Mouse (Mus musculus) hindbrain, embryonic 14.5 days (tissue): ENCODE measurements around the gene Mybph. TPM values are rescaled to one million over a fixed set of nuclear protein-coding genes. Genes with fewer than 3 reads are reported as not detected.

Experiments used
- ATAC-seq: fragments of 200-750 bp; cut with Nextera tagmentation; 2 replicates; pipeline ENCODE4 v1.8.0; 2017; ENCODE audit warnings: moderate number of reproducible peaks, mild to moderate bottlenecking, moderate TSS enrichment, moderate library complexity; ENCODE audit not compliant: low FRiP score
- DNase-seq: peaks from one replicate; pipeline ENCODE4 v3.0.0-alpha.2; 2015; ENCODE audit warnings: low spot score
- H3K27ac ChIP-seq: fragments of 300-500 bp; sonication (generic); 2 replicates; pipeline ENCODE4 v1.5.1; 2014; ENCODE audit warnings: mild to moderate bottlenecking, moderate library complexity
- H3K27me3 ChIP-seq: fragments of 300-500 bp; sonication (generic); 2 replicates; pipeline ENCODE4 v1.6.1; 2014; ENCODE audit warnings: mild to moderate bottlenecking, low read length, mixed read lengths; ENCODE audit not compliant: control insufficient read depth, insufficient read depth
- H3K36me3 ChIP-seq: fragments of 300-500 bp; sonication (generic); replicated peaks from 2 replicates; pipeline ENCODE4 v1.6.1; 2014; ENCODE audit not compliant: control insufficient read depth, insufficient read depth
- H3K4me1 ChIP-seq: fragments of 300-500 bp; sonication (generic); replicated peaks from 2 replicates; pipeline ENCODE4 v1.6.1; 2014; ENCODE audit warnings: antibody characterized with exemption, low read length, mixed read lengths; ENCODE audit not compliant: control insufficient read depth, insufficient read depth
- H3K4me2 ChIP-seq: fragments of 300-500 bp; sonication (generic); replicated peaks from 2 replicates; pipeline ENCODE4 v1.6.1; 2014; ENCODE audit warnings: mild to moderate bottlenecking, moderate library complexity
- H3K4me3 ChIP-seq: fragments of 300-500 bp; sonication (generic); replicated peaks from 2 replicates; pipeline ENCODE4 v1.5.1; 2014; ENCODE audit warnings: mild to moderate bottlenecking, low read length
- H3K9ac ChIP-seq: fragments of 300-500 bp; sonication (generic); 2 replicates; pipeline ENCODE4 v1.6.1; 2014
- H3K9me3 ChIP-seq: fragments of 300-500 bp; sonication (generic); 2 replicates; pipeline ENCODE4 v1.6.1; 2016; ENCODE audit warnings: low read length; ENCODE audit not compliant: control insufficient read depth
- WGBS: fragments of 180-500 bp; shearing (Covaris S2); extraction: QIAGEN DNeasy Blood & Tissue Kit; methylation state at CpG from one replicate; pipeline ENCODE4 v1.1.7; 2014; 5-methylcytosine and 5-hydroxymethylcytosine counted together
- polyA plus RNA-seq: library from polyadenylated mRNA; unstranded; fragments of >200 nt; fragmentation: Nextera tagmentation; extraction: Ambion mirVana; gene quantifications from 2 replicates; pipeline ENCODE4 v1.2.1, GENCODE M21; 2014

The Mybph gene
- polyA plus RNA-seq, 1 experiment from 2014 or later, result 0.27 TPM

DNA sequence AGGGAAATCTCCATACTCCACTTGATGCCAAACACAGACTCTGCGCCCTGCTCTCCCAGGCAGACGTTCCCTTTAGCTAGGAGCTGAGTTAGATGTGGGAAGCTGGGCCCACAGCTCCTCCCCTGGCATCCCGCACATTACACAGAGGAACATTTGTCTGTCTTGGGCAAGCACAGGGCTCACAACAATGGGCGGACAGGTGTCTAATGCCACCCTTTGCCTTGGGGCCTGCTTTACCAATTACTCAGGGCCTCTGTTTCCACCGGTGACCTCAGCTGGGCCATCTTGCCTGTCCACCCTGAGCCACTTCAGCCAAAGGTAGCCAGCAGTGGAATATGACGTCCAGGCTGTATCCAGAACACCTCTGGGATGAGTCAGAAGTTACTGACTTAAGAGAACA lies 31.8 kb upstream of the Mybph start:
- H3K9ac ChIP-seq, result no peak overlapping the region
- no peak overlapping the region for H3K4me3 ChIP-seq
- 79% methylated on average over 6 of the region's 6 CpGs for WGBS
- DNase-seq, result no peak
- no peak overlapping the region for H3K4me2 ChIP-seq
- no peaks in the 10 kb centered on the region for H3K9me3 ChIP-seq
- H3K36me3 ChIP-seq, result no peaks in the 10 kb centered on the region
- no peaks in the 10 kb centered on the region for H3K4me1 ChIP-seq
- no peaks in the 10 kb centered on the region for H3K27me3 ChIP-seq
- no peak for ATAC-seq
- H3K27ac ChIP-seq, result no peak overlapping the region

DNA sequence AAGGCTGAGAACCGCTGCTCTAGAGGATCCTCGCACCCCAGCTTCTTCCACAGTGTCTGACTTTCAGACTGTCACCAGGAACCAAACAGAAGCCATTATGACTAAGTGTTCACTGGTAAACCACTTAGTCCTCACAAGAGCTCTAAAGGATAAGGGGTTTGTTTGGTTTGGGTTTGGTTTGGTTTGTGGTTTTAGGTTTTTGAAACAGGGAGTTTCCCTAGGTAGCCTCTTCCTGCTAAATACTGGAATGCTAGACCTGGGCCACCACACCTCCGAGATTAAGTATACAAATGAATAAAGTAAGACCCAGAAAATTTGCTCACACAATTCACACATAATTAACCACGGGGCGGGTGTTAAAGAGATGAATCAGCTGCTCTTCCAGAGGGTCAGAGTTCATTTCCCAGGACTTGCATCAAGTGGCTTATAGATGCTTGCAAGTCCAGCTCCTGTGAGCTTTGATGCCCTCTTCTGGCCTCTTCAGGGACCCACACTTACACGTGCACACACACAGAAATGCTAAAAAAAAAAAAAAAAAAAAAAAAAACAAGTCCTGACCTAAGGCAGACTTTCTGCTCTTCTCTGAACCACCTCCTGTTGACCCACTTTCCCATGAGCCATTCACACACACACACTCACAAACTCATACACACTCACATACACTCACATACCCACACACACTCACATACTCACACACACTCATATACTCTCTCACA lies 30.6 kb upstream of the Mybph start:
- DNase-seq (no peak), ATAC-seq (no peak)
- WGBS, result 82% methylated on average over 6 of the region's 6 CpGs
- Histone ChIP-seq H3K9ac (no peak overlapping the region), H3K4me3 (no peak overlapping the region), H3K27ac (no peak overlapping the region), H3K9me3 (no peaks in the 10 kb centered on the region), H3K4me2 (no peak overlapping the region), H3K4me1 (no peaks in the 10 kb centered on the region), H3K36me3 (no peaks in the 10 kb centered on the region), H3K27me3 (no peaks in the 10 kb centered on the region)

DNA sequence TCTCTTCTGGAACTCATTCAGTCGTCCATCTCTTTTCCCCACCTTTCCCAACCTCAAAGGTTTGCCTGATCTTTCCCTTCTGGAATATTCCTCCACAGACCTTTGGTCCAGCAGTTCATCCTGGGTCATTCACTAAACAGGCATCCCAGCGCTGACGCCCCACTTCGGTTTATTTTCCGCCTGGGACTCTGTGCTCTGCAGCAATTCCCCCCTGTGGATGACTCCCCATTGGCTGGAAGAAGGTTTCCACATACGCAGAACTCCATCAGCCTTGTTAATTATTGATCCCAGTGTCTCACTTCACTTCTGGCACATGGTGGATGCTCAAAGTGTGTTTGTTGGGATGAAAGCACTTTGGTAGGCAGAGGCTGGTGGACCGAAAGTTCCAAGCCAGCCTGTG lies 29.8 kb upstream of the Mybph start:
- Histone ChIP-seq H3K4me2 (no peak overlapping the region), H3K9me3 (no peaks in the 10 kb centered on the region), H3K36me3 (no peaks in the 10 kb centered on the region), H3K27ac (no peak overlapping the region), H3K27me3 (no peaks in the 10 kb centered on the region), H3K4me1 (no peaks in the 10 kb centered on the region), H3K9ac (no peak overlapping the region), H3K4me3 (no peak overlapping the region)
- ATAC-seq, result no peak
- 85% methylated on average over 7 of the region's 7 CpGs for WGBS
- DNase-seq, result no peak

DNA sequence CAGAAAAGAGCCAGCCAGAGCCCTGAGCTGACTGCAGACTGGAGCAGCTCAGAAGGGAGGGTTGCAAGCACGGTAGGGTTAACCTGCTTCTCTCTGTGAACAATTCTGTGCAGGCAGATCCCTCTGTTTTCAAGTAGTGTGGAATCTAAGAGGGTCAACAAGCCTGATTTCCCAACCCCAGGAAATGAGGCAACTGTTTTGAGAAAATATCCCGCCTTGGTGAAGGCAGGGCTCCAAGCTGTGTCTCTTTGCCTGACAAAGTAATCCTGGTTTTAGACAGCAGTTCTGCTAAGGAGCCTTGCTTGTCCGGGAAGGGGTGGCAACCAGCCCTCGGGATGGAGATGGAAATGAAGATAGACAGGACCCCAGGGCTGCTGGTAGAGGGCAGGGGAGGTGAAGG lies 28.8 kb upstream of the Mybph start:
- WGBS, result 71% methylated on average over 4 of the region's 4 CpGs

DNA sequence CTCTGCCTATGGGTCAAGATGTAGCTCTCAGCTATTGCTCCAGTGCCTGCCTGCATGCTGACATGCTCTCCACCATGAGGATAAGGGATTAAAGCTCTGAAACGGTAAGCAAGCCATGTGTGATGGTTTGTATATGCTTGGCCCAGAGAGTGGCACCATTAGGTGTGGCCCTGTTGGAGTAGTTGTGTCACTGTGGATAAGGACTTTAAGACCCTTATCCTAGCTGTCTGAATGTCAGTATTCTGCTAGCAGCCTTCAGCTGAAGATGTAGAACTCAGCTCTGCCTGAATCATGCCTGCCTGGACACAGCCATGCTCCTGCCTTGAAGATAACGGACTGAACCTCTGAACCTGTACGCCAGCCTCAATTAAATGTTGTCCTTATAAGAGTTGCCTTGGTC lies 26.7 kb upstream of the Mybph start:
- Histone ChIP-seq H3K4me2 (no peak overlapping the region), H3K36me3 (no peaks in the 10 kb centered on the region), H3K4me3 (no peak overlapping the region), H3K4me1 (no peaks in the 10 kb centered on the region), H3K9ac (no peak overlapping the region), H3K9me3 (no peaks in the 10 kb centered on the region), H3K27ac (no peak overlapping the region), H3K27me3 (no peaks in the 10 kb centered on the region)
- ATAC-seq (no peak), DNase-seq (no peak)
- WGBS, result 95% methylated on average over 3 of the region's 3 CpGs

More for the DNA sequence above, 28.8 kb upstream of the Mybph start:
- no peaks in the 10 kb centered on the region for H3K36me3 ChIP-seq
- no peaks in the 10 kb centered on the region for H3K4me1 ChIP-seq
- H3K27me3 ChIP-seq, result no peaks in the 10 kb centered on the region
- no peak overlapping the region for H3K4me2 ChIP-seq
- DNase-seq (no peak), ATAC-seq (no peak)
- H3K4me3 ChIP-seq, result no peak overlapping the region
- H3K9me3 ChIP-seq, result no peaks in the 10 kb centered on the region
- H3K27ac ChIP-seq, result no peak overlapping the region
- no peak overlapping the region for H3K9ac ChIP-seq

DNA sequence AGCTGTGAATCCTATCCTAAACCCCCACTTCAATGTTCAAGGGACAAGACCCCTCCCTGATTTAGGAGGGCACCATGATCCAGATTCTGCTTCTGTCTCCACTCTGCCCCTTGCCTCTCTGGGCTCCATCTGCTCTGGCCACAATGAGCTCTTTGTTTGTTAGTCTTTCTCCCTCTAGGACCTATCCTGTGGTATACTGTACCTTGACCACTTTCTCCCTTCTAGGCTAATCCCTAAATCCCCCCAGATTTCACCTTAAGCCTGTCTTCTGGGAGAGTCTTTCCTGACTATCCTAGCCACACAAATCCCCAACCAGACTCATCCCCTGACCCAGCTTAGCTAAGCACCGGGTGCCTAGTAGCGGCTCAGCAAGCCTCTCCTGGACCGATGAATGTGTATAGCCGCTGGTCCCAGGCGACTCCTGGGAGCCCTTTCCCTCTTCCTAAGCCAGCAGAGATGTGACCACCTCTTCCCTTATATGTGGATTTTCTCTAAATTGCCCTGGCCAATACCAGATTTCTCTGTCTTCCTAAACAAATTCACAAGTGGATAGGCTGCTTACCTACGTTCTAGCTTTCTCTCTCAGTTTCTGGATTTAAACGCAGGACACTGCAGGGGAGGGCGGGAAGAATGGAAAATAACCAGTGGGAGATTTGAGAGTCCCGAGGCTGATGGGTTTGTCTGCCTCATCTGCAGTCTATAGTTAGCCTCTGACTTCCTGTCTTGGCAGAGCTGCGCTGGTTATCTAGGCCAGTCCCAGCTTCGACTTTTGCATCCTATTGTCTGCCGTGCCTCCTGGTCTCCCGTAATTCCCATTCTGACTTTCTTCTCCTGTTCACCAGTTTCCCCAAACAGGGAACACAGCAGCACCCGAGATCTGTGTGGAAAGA lies 25.6 kb upstream of the Mybph start:
- H3K27ac ChIP-seq, result no peak overlapping the region
- no peak overlapping the region for H3K9ac ChIP-seq
- H3K9me3 ChIP-seq, result no peaks in the 10 kb centered on the region
- WGBS, result 59% methylated on average over 14 of the region's 14 CpGs
- H3K4me2 ChIP-seq, result no peak overlapping the region
- DNase-seq, result no peak
- H3K36me3 ChIP-seq, result no peaks in the 10 kb centered on the region
- no peaks in the 10 kb centered on the region for H3K27me3 ChIP-seq
- no peak overlapping the region for H3K4me3 ChIP-seq
- no peaks in the 10 kb centered on the region for H3K4me1 ChIP-seq
- ATAC-seq, result no peak

DNA sequence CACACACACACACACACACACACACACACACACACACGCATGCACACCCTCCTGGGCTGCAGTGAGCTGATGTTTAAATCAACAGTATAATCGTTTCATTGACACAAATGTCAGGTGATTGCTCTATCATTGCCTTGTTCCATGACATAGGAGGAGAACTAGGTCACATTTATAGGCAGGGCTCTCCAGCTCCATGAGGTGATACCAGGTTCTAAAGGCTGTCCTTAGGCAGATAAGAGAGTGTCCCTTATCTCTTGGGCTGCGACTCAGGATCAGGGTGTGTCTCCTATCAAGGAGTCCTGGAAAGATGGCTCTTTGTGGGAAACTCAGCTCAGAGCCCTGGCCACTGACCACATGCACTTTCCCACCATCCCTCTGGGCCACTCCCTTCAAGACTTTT lies 24.7 kb upstream of the Mybph start:
- Histone ChIP-seq H3K4me2 (no peak overlapping the region), H3K4me3 (no peak overlapping the region), H3K4me1 (no peaks in the 10 kb centered on the region), H3K27me3 (no peaks in the 10 kb centered on the region), H3K9me3 (no peaks in the 10 kb centered on the region), H3K36me3 (no peaks in the 10 kb centered on the region), H3K9ac (no peak overlapping the region), H3K27ac (no peak overlapping the region)
- 83% methylated on average over 3 of the region's 3 CpGs for WGBS
- DNase-seq (no peak), ATAC-seq (no peak)

DNA sequence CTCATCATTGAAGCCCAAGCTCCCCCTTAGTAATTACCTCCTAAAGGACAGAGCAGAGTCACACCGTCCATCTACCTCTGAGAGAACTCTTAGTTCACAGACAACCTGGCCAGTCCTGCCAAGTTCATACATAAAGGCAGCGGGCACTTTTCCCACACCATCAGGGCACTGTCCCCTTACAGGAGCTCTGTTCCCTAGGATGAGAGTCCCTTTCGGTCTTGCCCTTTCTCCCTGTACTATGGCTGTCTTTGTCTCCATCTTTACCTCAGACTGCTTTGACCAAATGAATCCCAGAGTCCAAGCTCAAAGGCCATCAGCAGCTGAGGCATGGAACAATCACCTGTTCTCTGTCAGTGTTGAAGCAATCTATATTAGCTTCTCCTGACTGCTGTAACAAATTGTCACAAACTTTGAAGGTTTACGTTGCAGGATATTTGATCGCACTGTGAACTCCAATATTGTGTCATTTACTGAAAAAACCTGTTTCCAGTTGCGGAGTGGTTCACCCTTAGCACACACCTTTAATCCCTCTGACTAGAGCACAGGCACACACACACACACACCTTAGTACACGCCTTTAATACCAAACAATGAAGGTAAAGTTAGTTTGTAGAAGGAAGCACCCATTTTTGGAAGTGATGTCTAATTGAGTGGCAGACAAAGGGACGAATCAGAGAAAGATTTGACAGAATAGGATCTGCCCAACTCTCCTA lies 24.1 kb upstream of the Mybph start:
- no peaks in the 10 kb centered on the region for H3K4me1 ChIP-seq
- WGBS, result 89% methylated on average over 8 of the region's 8 CpGs
- no peak overlapping the region for H3K27ac ChIP-seq
- H3K9ac ChIP-seq, result no peak overlapping the region
- no peaks in the 10 kb centered on the region for H3K27me3 ChIP-seq
- H3K4me3 ChIP-seq, result no peak overlapping the region
- H3K4me2 ChIP-seq, result no peak overlapping the region
- ATAC-seq (no peak), DNase-seq (no peak)
- no peaks in the 10 kb centered on the region for H3K9me3 ChIP-seq
- H3K36me3 ChIP-seq, result no peaks in the 10 kb centered on the region

DNA sequence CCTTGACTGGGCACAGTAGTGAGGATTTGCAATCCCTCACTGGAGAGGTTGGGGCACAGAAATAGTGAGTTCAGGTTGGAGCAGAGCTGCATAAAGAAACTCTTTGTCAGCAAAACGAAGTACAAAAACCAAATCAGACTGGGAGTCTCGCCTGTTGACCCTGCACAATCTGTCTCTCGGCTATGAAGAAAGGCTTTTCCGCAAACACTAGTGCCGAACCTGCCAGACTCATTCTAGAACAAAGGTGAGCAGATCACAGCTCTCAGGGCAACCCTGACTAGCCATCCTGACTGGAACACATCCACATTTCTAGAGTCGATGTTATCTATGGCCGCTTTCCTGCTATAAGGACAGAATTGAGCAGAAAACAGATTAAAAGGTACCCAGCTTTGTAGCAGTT lies 20.2 kb upstream of the Mybph start:
- H3K27ac ChIP-seq, result no peak overlapping the region
- no peaks in the 10 kb centered on the region for H3K4me1 ChIP-seq
- H3K9ac ChIP-seq, result no peak overlapping the region
- no peak overlapping the region for H3K4me3 ChIP-seq
- H3K9me3 ChIP-seq, result no peaks in the 10 kb centered on the region
- H3K36me3 ChIP-seq, result no peaks in the 10 kb centered on the region
- H3K4me2 ChIP-seq, result no peak overlapping the region
- WGBS, result 54% methylated on average over 7 of the region's 7 CpGs
- no peak for DNase-seq
- ATAC-seq, result no peak
- no peaks in the 10 kb centered on the region for H3K27me3 ChIP-seq
